Mouse (Mus musculus) cerebellum, adult 8-10 months (tissue): ENCODE measurements around the gene 1110017D15Rik.
A peak's percentile ranks its signal among the peaks of the same experiment; 100 is the strongest.

Experiments used
- DNase-seq: peaks from one replicate; pipeline ENCODE4 v3.0.0; 2022

1110017D15Rik gene

DNA sequence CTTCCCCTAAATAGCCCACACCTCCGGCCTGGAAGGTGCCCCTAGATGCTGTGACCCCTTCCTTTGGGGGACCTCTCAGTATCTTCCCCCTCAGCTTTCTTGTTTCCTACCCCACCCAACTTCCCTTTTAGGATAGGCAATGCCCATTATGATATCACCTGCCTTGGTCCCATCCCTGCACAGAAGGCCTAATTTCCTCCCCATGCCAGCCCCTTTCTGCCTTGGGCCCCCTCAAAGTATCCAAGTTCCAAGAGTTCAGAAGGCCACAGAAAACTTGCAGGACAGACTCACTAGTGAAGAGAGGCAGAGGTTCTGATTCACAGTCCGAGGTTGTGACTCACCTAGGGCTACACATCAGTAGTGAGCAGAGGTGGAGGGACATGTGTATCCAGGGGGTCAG, at the start of gene 1110017D15Rik:
Gene 1110017D15Rik (minus strand): TSS at position 101 of the 400 bp plus-strand sequence.
- DNase-seq, result no peak

DNA sequence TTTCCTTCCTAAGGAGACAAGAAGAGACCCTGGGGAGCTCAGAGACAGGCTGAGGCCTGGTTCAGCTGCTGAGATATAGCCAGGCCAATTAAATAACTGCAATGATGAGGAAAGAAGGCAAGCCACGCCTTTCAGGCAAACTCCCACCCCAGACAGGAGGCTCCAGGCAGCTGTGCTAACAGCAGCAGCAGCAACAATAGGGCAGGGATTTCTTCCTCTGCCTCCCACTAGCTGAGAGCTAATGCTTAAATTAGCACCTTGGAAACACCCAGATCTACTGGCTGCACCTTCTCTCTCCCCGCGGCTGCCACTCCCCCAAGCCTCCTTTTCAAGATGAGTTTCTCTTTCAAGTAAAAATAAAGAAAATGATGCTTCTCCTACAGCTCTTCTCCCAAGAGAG, 49.0 kb upstream of the 1110017D15Rik start:
- DNase-seq, result no peak

DNA sequence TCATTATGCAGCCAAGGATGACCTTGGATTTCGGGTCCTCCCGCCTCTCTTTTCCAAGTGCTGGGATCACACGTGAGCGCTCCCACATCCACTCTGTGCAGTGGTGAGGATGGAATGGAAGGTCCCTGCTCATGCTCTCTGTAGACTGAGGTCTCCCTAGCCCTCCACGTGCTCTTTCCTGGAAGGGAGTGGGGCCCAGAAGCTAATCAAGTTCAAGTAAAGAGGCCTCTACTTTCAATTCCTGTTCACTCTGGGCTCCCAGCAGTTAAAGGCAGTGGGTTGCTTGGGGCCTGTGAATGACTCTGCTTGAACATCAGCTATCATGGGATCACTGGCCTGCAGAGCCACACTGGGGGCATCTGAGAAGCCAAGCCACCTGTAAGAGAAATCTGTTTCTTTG, 46.2 kb upstream of the 1110017D15Rik start:
- no peak for DNase-seq

DNA sequence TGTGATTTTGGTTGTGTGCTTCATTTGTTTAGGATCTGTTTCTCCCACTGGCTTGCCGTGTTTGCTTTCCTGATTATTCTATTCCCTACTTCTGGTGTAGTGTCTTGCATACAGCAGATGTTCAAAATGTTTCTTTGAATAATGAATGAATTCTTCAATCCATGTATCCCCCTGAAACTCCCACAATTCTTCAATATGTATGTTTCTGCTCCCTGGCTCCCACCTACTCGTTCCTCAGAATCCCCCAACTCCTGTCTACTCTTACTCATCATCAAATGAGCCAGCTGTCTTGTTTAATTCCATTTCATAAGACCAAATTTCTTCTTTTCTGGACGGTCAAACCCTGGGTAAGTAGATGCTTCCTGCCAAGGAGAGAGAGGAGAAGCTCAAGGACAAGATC, 40.0 kb upstream of the 1110017D15Rik start:
- DNase-seq, result no peak

DNA sequence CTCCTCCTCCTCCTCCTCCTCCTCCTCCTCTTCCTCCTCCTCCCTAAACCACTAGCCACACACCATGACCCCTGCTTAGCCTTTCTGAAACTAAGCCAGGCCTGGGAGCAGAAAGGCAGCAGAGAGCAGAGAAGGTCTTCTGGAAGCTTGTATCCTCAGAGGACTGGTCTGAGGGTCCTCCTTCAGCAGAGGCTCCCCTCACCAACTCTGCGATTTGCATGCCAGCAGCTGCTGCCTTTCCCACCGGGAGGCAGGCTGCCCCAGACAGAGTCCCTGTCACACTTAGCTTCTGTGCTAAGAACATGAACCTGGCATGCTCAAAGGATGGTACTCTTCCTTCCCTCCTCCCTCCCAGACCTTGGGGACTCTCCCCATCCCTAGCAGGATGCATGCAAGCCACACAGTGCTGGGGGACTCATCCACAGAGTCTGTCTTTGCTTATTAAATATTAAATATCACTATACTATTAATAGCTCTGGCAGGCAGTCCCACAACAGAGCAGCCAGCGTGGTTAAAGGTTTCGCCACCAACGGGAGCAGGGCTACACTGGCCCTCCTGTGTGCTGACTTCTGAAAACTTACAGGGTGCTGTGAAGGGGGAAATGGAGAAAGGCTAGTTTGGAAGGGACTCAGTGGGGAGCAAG, 39.3 kb upstream of the 1110017D15Rik start:
- no peak for DNase-seq

DNA sequence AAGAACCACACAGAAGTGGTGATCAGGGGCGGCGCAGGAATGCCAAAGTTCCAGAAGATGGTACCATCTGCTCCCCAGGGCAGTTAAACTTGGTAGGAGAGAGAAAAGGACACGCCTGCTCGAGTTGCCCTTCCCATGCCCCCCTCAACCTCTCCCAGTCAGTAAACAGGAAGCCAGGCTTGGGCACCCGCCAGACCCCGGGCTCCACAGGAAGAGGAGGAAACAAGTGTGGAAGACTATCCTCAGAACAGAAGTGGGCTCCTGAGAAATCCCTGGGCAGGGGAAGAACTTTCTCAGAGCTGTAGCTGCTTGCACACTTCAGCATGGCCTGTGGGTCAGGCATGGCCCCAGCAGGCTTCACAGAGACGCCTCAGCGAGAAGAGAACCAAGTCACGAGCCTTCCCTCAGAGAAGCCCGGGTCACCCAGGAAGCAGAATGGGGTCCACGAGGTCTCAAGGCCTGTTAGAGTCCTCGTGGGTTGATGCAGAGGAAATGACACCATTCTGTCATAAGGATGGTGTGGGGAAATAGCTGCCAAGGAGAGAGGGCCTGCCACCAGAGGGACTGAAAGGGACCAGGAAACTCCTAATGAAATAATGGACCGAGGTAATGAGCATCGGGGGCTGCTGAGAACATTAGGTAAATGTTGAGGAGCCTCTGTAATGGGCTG, 38.0 kb upstream of the 1110017D15Rik start:
- DNase-seq, result no peak

DNA sequence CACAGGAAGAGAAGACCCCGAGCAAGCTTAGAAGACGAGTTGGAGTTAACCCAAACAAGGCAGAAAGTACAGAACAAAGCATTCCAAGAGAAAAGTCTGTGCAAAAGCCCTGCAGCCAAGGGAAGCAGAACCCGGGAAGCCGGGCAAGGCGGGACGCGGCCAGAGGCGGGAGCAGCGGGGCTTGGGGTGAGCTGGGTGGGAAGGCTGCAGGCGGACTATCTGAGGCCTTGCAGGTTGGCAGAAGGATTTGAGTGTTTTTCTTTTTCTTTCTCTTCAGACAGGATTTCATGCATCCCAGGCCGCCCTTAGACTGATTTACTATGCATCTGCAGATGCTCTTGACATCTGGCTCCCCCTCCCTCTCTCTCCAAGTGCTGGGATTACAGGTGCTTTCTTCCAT, 36.0 kb upstream of the 1110017D15Rik start:
- no peak for DNase-seq

DNA sequence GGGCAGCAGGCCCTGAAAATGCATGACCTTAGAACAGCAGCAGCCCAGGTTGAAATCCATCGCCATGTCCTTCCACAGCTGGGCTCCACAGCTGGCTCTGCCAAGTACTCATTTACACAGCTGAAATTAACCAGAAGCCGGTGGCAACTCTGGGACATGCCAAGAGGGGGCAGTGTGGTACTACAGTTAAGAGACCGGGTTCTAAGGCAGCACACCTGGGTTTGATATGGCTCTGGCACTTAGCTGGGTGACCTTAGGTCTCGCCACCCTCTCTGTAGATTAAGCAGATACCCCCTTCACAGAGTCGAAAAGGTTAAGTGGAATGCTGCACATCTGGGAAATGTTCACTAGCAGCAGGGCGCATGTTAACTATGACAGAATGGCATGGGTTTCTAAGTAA, 35.4 kb upstream of the 1110017D15Rik start:
- peak; percentile 59 for DNase-seq

DNA sequence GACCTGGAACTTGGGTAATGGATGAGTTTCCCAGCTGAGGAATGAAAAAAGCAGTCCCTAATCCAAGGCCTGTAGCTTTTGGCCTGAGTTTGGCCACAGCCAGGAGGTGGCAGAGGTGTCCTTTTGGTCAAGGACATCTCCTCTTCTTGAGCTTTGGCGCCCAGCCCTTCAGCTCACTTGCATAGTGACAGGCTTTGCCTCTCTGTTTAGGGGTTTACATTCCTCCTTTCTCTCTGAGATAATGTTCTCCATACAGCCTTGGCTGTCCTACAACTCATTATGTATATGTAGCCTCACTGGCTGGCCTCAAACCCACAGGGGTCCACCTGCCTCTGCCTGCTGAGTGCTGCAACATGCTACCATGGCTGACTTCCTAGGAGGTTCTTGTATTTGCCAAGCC, 30.0 kb upstream of the 1110017D15Rik start:
- DNase-seq, result no peak

DNA sequence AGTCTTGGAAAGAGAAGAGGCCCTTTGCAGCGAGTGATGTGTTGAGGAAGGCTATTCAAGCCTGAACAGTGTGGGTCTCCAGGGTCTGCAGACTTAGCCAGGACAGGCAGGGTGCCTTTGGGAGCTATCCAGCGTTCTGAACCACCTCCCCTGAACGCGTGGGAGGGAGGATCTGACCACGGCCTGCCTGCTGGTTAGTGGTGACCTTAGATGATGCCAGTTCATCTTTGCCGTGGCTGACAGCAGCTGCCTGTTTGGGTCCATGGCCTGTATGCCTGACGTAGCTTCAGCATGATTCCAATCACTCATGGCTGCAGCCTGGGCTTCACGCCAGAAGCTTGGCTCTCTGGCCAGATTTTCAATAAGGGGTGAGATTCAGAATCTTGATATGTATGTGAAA, 28.9 kb upstream of the 1110017D15Rik start:
- DNase-seq, result peak; percentile 65

DNA sequence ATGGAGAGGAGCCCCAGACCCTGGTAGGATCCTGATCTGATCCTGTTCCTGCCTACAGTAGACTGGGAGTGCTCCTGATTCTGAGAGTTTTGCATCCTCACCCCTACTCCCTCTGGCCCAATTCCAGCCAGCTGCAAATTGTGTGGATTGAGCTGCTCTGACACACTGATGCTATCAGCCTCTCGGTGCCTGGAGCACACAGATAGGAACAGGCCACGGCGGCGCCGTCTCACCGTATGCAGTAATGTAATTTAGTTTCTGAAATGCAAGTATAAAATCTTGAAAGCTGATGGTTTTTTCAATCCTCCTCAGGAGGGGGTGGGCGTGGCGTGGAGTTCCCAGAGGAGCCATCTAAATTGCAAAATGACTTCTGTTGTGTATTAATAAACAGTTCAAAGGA, 25.0 kb upstream of the 1110017D15Rik start:
- no peak for DNase-seq

DNA sequence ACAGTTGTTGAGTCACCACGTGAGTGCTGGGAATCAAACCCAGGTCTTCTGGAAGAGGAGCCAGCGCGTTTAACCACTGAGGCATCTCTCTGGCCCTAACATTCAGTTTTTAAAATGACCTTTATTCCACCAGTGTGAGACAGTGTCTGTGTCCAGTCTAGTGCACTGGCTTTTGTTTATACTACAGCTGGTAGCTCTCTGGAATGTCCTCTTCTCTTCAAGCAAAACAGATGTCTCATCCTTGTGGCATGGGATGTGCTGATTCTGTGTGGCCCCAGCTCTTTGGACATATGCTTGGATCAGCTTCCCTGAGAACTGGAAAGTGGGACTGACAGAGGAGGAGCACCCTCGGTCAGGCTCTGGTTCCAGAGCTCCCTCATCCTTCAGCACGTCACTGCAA, 17.7 kb upstream of the 1110017D15Rik start:
- no peak for DNase-seq

DNA sequence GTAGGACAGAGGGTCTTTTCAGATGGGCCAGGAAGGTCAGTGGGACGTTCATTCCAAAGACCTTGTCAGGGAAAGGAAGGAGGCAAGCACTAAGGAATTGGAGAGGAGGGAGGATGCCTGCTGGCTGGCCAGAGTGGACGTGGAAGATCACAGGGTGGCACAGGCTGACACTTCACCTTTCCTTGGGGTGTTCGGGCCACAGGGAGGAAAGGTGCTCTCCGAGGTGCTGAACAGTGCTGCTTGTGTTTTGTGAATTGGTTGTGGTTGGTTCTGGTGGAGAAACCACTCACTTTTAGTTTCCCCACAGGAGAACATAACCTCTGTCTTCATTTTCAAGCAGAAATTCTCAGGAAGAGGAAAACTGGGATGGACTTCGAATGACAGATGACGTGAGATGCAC, 15.3 kb upstream of the 1110017D15Rik start:
- DNase-seq, result no peak

DNA sequence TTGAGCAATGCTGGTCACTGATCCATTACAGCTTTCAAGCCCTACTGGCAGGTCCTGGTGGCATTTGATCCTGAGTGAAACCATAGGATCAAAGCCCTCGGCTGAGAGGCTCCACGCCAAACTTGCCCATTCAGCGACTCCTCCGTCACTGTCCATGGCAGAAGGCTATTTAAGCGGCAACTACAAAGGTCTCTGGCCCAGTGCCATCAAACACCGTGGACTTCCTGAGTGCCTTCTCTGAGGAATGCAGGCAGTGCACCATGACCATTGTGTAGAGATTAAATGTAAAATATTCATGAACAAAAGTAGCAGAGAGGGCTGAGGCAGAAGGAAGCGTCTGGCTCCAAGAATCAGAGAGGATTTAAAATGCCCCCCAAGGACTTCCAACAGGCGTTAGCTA, 10.9 kb upstream of the 1110017D15Rik start:
- DNase-seq, result peak; percentile 54

DNA sequence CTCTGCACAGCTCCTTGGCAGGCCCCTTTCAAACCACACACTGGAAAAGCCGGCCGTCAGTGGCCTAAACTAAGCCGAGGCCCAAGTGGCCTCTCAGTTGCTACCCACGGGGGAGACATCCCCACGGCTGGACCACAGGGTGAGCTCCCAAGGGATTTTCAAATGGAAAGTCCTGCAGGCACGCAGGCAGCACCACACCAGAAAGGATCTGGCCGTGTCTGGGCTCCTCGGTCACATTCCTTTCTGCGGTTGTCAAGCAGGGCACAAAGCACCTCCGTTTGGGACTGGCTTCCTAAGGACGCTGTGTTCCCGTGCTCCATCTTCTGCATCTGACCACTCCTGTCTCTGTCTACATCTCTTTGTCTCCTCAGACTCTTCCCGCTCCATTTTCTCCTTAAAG, 9.9 kb upstream of the 1110017D15Rik start:
- DNase-seq, result no peak

DNA sequence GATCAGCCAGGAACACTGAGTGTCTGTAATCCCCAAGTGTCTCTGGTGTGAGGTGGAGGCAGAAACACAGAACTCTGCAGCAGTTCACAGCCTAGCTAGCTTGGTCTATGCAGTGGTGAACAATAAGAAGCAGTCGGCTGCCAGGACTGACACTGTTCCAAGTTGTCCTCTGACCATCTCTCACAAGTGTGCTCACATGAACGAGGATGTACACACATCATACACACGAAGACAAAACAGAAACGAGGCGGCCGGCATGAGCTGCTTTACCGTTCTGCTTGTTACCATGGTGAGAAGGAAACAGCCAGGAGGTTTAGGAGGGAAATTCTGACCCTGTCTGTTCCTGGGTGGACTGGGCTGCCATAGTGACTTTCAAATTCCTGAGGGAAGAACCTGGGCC, 9.4 kb upstream of the 1110017D15Rik start:
- DNase-seq, result no peak

DNA sequence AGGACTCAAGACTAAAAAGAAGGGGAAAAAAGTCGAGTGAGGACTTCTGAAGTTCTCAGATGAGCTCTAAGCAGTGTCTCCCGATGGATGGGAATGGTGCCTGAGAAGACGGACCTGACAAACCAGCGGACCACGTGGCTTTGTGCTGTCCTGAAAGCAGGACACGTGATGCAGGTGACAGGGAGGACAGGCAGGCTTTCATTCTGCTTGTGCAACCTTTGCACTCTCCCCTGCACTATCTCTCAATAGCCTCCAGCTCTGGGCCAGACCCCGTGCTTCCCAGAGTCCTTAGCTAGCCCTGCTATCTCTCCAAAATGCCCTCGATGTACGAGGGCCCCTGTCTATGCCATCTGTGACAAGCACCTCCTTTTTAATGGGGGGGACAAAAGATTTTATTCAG, 7.7 kb upstream of the 1110017D15Rik start:
- DNase-seq, result no peak

DNA sequence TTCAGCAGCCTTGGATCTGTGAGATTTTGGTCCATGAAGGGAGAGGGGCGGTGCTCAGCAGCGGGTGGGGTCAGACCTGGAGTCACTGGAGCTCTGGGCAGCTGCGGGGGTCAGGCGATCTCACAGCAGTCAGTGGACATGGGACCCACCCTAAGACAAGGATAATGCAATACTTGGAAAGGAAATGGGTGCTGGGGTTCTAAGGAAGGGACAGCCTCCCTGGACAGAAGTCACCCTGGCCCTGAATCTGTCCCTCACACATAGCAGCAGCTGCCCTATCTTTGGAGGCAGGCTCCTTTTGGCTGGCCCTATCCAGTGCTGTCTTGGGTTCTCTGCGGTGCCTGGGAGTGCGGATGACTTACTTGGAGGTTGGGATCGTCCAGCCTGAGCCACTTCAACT, 6.7 kb upstream of the 1110017D15Rik start:
- no peak for DNase-seq

DNA sequence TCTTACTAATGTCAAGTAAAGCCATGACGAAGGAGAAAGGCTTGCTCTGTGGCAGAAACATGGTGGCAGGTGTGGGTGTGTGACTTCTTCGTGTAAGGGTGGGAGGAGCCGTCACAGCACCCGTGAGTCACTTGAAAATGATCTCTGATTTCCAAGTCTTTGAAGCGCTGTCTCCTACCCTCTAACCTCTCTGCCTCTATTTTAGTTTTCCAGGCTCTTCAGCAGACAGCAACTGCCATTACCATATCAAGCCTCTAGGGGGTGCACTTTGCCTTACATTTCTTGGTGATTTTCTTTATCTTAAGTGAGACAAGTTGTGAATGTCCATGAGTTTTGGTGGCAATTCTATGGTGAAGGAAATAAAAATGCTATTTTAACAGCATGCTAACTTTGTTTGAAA, 5.7 kb upstream of the 1110017D15Rik start:
- DNase-seq, result peak; percentile 58

DNA sequence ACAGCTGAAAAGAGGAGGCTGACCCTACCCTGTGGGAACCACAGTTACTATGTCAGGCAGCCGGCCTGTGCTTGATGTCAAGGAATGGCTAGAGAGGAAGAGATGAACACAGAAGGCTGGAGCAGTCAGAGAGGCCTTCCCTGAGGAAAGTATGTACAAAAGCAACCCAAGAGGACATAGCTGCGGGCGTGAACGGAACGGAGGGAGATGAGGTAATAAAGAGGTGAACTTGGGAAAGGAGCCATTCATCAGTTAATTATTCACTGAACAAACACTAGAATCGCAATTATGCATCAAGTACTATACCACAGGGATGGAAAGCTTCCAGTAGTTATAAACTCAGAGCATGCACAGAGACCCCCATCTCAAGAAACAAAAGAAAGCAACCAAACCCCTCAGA, 5.0 kb upstream of the 1110017D15Rik start:
- DNase-seq, result no peak

DNA sequence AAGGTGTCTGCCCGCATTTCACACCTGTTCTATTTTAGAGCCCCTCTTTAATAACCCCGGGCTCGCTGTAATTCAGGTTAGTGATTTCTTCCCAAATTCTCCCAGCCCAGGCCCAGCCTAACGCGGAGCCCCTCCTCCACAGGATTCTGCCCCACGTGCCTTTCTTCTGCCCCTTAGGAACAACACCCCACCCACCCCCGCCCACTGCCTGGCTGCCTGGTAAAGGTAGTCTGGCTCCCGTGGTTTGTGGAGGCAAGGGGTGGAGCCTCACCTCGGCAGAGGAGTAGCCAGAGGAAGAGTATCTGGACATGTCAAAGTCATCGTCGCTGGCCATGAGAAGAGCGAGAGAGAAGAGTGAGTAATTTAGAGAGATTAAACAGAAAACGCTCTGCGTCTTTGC, 3.5 kb upstream of the 1110017D15Rik start:
- DNase-seq, result no peak

DNA sequence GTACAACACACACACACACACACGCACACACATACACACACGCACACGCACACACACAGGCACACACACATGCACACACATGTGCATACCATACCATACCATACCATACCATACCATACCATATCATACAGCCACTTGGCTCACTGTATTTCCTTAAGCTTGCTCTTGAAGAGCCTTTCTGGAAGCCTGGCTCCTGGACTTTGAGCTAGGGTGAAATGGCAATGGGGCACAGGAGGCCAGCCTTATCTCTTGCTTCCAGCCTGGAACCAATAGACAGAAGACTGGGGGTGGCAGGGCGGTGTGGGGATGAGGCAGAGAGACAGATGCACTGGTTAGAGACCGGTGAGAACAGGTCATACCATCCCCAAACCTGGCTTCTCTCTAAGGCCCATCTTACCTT, 2.1 kb upstream of the 1110017D15Rik start:
- DNase-seq, result no peak

DNA sequence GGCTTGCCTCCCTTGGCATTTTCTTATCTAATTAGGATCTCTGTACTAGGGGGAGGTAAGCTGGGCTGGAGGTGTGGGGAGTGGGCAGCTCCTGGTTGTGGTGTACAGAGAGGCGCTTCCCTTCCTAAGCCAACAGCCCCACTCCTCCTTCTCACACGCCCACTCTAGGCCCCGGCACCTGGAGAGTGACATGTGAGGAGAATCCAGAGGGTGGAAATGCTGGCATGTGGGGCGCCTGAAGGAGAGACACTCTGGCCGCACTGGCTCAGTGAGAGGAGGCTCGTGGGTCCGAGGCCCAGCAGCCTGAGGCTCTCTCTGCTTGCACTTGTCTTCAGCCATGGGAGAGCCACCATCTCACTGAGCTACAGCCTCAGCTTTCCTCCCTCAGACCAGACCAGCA, 1.2 kb upstream of the 1110017D15Rik start:
- DNase-seq, result no peak

DNA sequence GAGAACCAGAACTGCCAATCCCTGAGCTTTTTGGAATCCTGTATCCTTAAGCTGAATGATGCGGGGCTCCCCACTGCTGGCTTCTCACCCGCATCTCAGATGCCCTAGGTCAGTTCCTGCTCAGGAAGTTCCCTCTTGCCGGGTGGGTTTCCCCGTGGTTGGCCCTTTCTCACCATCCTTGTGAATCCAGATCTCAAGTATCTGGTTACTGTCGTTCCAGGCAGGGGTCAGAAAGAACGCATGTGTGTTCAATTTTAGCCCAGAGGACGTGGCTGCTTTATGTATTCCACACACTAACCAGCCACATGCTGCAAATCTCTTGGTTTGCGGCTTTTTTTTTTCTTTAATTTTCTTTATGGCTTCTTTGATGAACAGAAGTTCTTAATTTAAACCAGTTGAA, 3.4 kb downstream of the 1110017D15Rik start:
- DNase-seq, result no peak

DNA sequence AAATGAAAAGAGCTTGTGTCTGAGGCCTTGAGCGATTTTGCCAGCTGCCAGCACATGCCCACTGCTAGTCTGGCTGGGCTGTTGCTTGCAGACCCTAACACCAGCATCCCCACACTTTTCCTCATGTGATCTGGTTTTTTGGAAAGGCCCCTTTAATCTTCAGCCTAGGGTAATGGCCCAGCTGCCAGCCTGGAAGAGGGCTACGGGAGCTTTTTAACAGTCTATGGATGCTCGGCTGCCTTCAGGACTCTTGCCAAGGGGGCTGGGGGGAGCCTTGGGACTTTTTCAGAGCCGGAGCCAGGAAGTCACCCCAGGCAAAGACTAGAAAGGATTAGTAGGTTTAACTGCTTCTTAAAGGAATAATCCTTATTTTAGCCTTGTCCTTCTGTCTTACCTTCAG, 3.8 kb downstream of the 1110017D15Rik start:
- DNase-seq, result no peak
